Mouse (Mus musculus) olfactory bulb, adult 2 months (tissue): Measurements from ENCODE around the gene Tnrc6c.

Experiments
- CTCF ChIP-seq: fragments of 200-500 bp; IDR thresholded peaks from 2 replicates; pipeline ENCODE4 v1.5.1; 2012; ENCODE audit warnings: low read depth, mild to moderate bottlenecking, low read length, moderate library complexity; ENCODE audit not compliant: insufficient read depth
- POLR2A ChIP-seq: fragments of 200-500 bp; IDR thresholded peaks from 2 replicates; pipeline ENCODE4 v1.6.1; 2012; ENCODE audit warnings: mild to moderate bottlenecking, low read depth, low read length, moderate library complexity; ENCODE audit not compliant: insufficient read depth

- TF ChIP-seq POLR2A (no peak), CTCF (no peak)
These were observed 20.8 kb upstream of the Tnrc6c start for GRCm38 (mm10) chr11:117633310-117633709.
